Mouse (Mus musculus): ENCODE results near the gene Ccdc92. TPM values are rescaled to one million over a fixed set of nuclear protein-coding genes. Genes with fewer than 3 reads are reported as not detected.

The Ccdc92 gene
- 23.7 and 26.1 TPM in 2 replicates for total RNA-seq (2014; rRNA removed)
- 38.2 and 45.4 TPM in 2 replicates for polyA plus RNA-seq (2015; fragmentation: Nextera tagmentation; extraction: Ambion mirVana)

GRCm38 (mm10) chr5:124862013-124862866 is at the start of gene Ccdc92, which contains the start of gene Zfp664:
Ccdc92 (minus strand) TSS chr5:124862424.
Zfp664 (plus strand) TSS chr5:124862691.
- H3K4me1 ChIP-seq (ENCODE audit: insufficient read depth): peaks cover 13% of the 10 kb centered on the region
- no peaks in the 10 kb centered on the region for H3K9me3 ChIP-seq (ENCODE audit: low read length)
- H3K4me3 ChIP-seq (ENCODE audit: low read depth, low read length): peak within 1 kb of the TSS; percentile 96
- H3K27ac ChIP-seq (ENCODE audit: low read depth, low read length): peak within 1 kb of the TSS; percentile 94
- H3K27me3 ChIP-seq (ENCODE audit: insufficient read depth, low read length): no peaks in the 10 kb centered on the region
- WGBS: under 1% methylated on average over 93 of the region's 103 CpGs
- H3K4me2 ChIP-seq (ENCODE audit: low read depth): peak within 1 kb of the TSS; percentile 93
- DNase-seq (peak; percentile 100), ATAC-seq (peak; percentile 94)
- no peak for TF ChIP-seq CTCF (IDR thresholded peaks at IDR 0.05; ENCODE audit: low read depth)
- 0 out of 2 replicates have a peak, but pooled peaks cover 3% of the 10 kb centered on the region for H3K36me3 ChIP-seq (ENCODE audit: insufficient read depth)
- H3K9ac ChIP-seq: peak within 1 kb of the TSS; percentile 84

- Histone ChIP-seq H3K9me3 (ENCODE audit: low read length) (no peaks in the 10 kb centered on the region), H3K4me2 (ENCODE audit: low read depth) (no peak overlapping the region)
- ATAC-seq: peak; percentile 92
Measured at GRCm38 (mm10) chr5:124908860-124909259, 46.6 kb upstream of the Ccdc92 start.

GRCm38 (mm10) chr5:124906890-124907289 is 44.7 kb upstream of the Ccdc92 start:
- no peak overlapping the region for H3K4me3 ChIP-seq (ENCODE audit: low read depth, low read length)
- DNase-seq (no peak), ATAC-seq (no peak)
- no peaks in the 10 kb centered on the region for H3K9me3 ChIP-seq (ENCODE audit: low read length)
- no peak overlapping the region for H3K9ac ChIP-seq
- WGBS: 84% methylated on average over 13 of the region's 13 CpGs
- H3K27ac ChIP-seq (ENCODE audit: low read depth, low read length): no peak overlapping the region
- TF ChIP-seq CTCF (IDR thresholded peaks at IDR 0.05; ENCODE audit: low read depth): no peak
- no peak overlapping the region for H3K4me2 ChIP-seq (ENCODE audit: low read depth)
- no peaks in the 10 kb centered on the region for H3K36me3 ChIP-seq (ENCODE audit: insufficient read depth)
- no peaks in the 10 kb centered on the region for H3K4me1 ChIP-seq (ENCODE audit: insufficient read depth)
- no peaks in the 10 kb centered on the region for H3K27me3 ChIP-seq (ENCODE audit: insufficient read depth, low read length)

More at GRCm38 (mm10) chr5:124908860-124909259, 46.6 kb upstream of the Ccdc92 start:
- Histone ChIP-seq H3K9ac (no peak overlapping the region), H3K4me1 (ENCODE audit: insufficient read depth) (no peaks in the 10 kb centered on the region), H3K27me3 (ENCODE audit: insufficient read depth, low read length) (no peaks in the 10 kb centered on the region), H3K27ac (ENCODE audit: low read depth, low read length) (no peak overlapping the region), H3K36me3 (ENCODE audit: insufficient read depth) (no peaks in the 10 kb centered on the region), H3K4me3 (ENCODE audit: low read depth, low read length) (no peak overlapping the region)
- DNase-seq: peak; percentile 87
- 23% methylated on average over 5 of the region's 5 CpGs for WGBS
- peak; percentile 98 for TF ChIP-seq CTCF (IDR thresholded peaks at IDR 0.05; ENCODE audit: low read depth)

- WGBS: 89% methylated on average over 4 of the region's 4 CpGs
- no peak for TF ChIP-seq CTCF (IDR thresholded peaks at IDR 0.05; ENCODE audit: low read depth)
Measured at GRCm38 (mm10) chr5:124903852-124904251, 41.6 kb upstream of the Ccdc92 start.

GRCm38 (mm10) chr5:124902195-124902594 is 40.0 kb upstream of the Ccdc92 start:
- Histone ChIP-seq H3K27ac (ENCODE audit: low read depth, low read length) (no peak overlapping the region; the same call in 1 of the 2 replicates), H3K4me2 (ENCODE audit: low read depth) (no peak overlapping the region), H3K9me3 (ENCODE audit: low read length) (no peaks in the 10 kb centered on the region), H3K4me3 (ENCODE audit: low read depth, low read length) (no peak overlapping the region), H3K9ac (no peak overlapping the region), H3K4me1 (ENCODE audit: insufficient read depth) (peaks cover 5% of the 10 kb centered on the region), H3K36me3 (ENCODE audit: insufficient read depth) (no peaks in the 10 kb centered on the region), H3K27me3 (ENCODE audit: insufficient read depth, low read length) (no peaks in the 10 kb centered on the region)
- no peak for TF ChIP-seq CTCF (IDR thresholded peaks at IDR 0.05; ENCODE audit: low read depth)
- WGBS: 57% methylated on average over 10 of the region's 10 CpGs
- ATAC-seq: 0 out of 2 replicates have a peak, but pooled peaks have one; percentile 23
- peak; percentile 45 for DNase-seq

More at GRCm38 (mm10) chr5:124903852-124904251, 41.6 kb upstream of the Ccdc92 start:
- Histone ChIP-seq H3K4me3 (ENCODE audit: low read depth, low read length) (no peak overlapping the region), H3K27me3 (ENCODE audit: insufficient read depth, low read length) (no peaks in the 10 kb centered on the region), H3K36me3 (ENCODE audit: insufficient read depth) (no peaks in the 10 kb centered on the region), H3K9ac (no peak overlapping the region), H3K4me1 (ENCODE audit: insufficient read depth) (peaks cover 5% of the 10 kb centered on the region), H3K4me2 (ENCODE audit: low read depth) (no peak overlapping the region), H3K9me3 (ENCODE audit: low read length) (no peaks in the 10 kb centered on the region), H3K27ac (ENCODE audit: low read depth, low read length) (no peak overlapping the region)
- DNase-seq (no peak), ATAC-seq (no peak)

GRCm38 (mm10) chr5:124901675-124902074 is 39.5 kb upstream of the Ccdc92 start:
- peak; percentile 78 for DNase-seq
- Histone ChIP-seq H3K9ac (no peak overlapping the region), H3K27ac (ENCODE audit: low read depth, low read length) (no peak overlapping the region), H3K27me3 (ENCODE audit: insufficient read depth, low read length) (no peaks in the 10 kb centered on the region), H3K4me1 (ENCODE audit: insufficient read depth) (peaks cover 5% of the 10 kb centered on the region), H3K4me3 (ENCODE audit: low read depth, low read length) (no peak overlapping the region), H3K4me2 (ENCODE audit: low read depth) (no peak overlapping the region), H3K9me3 (ENCODE audit: low read length) (no peaks in the 10 kb centered on the region), H3K36me3 (ENCODE audit: insufficient read depth) (no peaks in the 10 kb centered on the region)
- 37% methylated on average over 6 of the region's 6 CpGs for WGBS
- ATAC-seq: no peak
- TF ChIP-seq CTCF (IDR thresholded peaks at IDR 0.05; ENCODE audit: low read depth): no peak

All from forebrain, postnatal 0 days (tissue).